Mouse (Mus musculus) erythroblast, embryonic 14.5 days (primary cell): ENCODE results near the gene Cep55. TPM values are rescaled to one million over a fixed set of nuclear protein-coding genes. Genes with fewer than 3 reads are reported as not detected.

Experiments used
- H3K27me3 ChIP-seq: 2 replicates; pipeline ENCODE4 v1.6.1; 2012; ENCODE audit warnings: inconsistent platforms; ENCODE audit not compliant: control insufficient read depth
- H3K36me3 ChIP-seq: 2 replicates; pipeline ENCODE4 v1.6.1; 2012; ENCODE audit warnings: mild to moderate bottlenecking, inconsistent platforms; ENCODE audit not compliant: control insufficient read depth
- H3K4me1 ChIP-seq: 2 replicates; pipeline ENCODE4 v1.6.1; 2012; ENCODE audit warnings: inconsistent platforms; ENCODE audit not compliant: control insufficient read depth
- H3K4me3 ChIP-seq: replicated peaks from 2 replicates; pipeline ENCODE3; 2012; ENCODE audit warnings: moderate library complexity, mild to moderate bottlenecking, inconsistent platforms
- H3K9me3 ChIP-seq: 2 replicates; pipeline ENCODE4 v1.6.1; 2012; ENCODE audit warnings: low read length, inconsistent platforms, mixed read lengths; ENCODE audit not compliant: control insufficient read depth
- GATA1 ChIP-seq: IDR thresholded peaks from 2 replicates; pipeline ENCODE4 v1.6.1; 2012; ENCODE audit warnings: low read length, inconsistent platforms, mixed read lengths
- TAL1 ChIP-seq: IDR thresholded peaks from 3 replicates; pipeline ENCODE4 v1.6.1; 2012; ENCODE audit warnings: low read length, inconsistent platforms, mixed read lengths
- polyA plus RNA-seq: library from polyadenylated mRNA; stranded (reverse); fragments of >175 nt; gene quantifications from 2 replicates; pipeline ENCODE4 v1.2.3, GENCODE M21; 2012

Cep55 gene
- not detected in 2 replicates for polyA plus RNA-seq

DNA sequence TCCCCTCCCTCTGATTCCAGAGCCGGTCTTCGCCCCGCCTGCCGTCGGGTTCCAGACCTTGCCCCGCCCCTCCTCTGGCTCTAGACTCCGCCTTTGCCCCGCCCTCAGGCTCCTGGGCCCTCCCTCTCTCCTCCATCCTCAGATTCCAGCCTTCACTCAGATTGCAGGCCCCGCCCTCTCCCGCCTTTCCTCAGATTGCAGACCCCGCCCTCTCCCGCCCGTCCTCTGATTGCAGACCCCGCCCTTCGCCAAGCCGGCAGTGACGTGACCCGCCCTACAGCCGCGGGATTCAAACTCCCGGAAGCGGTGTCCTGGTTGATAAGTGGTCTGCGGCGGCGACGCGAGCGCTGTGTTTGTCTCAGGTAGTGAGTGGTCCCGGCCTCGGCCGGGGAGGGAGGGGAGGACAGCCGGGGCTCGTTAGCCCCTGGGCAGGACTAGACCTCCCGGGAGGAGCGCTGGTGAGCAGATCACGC lies at the start of gene Cep55:
Cep55 (plus strand) TSS at position 292 of the 473 bp plus-strand sequence.
- Histone ChIP-seq H3K36me3 (no peaks in the 10 kb centered on the region; the same call in 1 of the 2 replicates), H3K27me3 (peaks cover 35% of the 10 kb centered on the region)
- TF ChIP-seq TAL1: no peak
- TF ChIP-seq GATA1: no peak

DNA sequence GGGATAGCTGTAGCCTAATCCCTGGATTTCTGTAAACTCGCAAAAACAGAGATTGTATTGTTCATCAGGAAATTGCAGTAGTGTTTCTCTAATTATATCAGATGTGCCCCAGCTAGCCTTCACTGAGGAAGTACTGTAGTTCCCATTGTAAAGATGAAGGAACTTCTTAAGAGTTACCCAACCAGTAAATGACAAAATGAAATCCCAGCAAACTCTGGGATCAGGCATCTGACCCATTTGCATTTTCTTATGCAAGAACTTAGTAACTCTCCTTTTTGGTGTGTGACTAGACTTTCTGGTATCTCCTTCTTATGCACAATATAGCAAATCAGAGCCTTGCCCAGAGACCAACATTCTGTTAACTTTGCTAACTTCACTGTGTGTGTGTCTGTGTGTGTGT lies 43.4 kb upstream of the Cep55 start:
- H3K4me3 ChIP-seq: no peak overlapping the region
- H3K9me3 ChIP-seq: no peaks in the 10 kb centered on the region
- no peaks in the 10 kb centered on the region for H3K4me1 ChIP-seq
- no peaks in the 10 kb centered on the region for H3K27me3 ChIP-seq
- H3K36me3 ChIP-seq: no peaks in the 10 kb centered on the region
- TF ChIP-seq GATA1 (no peak), TAL1 (no peak)

More for the DNA sequence above, at the start of gene Cep55:
- Histone ChIP-seq H3K9me3 (no peaks in the 10 kb centered on the region), H3K4me3 (peak within 1 kb of the TSS; percentile 58), H3K4me1 (peaks cover 11% of the 10 kb centered on the region)

DNA sequence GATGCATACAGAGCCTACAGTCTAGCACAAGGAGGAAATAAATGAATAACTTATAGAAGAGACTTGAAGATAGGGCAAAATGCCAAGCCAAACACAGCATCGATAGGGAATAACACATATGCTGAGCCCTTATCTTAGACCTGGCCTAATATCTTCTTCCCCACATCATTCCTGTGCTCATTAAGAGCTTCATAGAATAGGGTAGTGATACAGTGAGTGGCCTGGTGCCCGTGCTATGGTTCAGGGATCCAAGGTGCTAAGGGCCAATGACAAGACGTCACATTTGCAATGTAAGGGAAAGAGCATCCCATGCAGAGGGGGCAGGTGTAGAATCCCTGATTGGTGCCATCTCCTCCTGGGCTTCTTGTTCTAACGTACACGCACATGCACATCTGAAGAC lies 40.4 kb upstream of the Cep55 start:
- TF ChIP-seq GATA1 (no peak), TAL1 (no peak)
- no peaks in the 10 kb centered on the region for H3K36me3 ChIP-seq
- no peak overlapping the region for H3K4me3 ChIP-seq
- no peaks in the 10 kb centered on the region for H3K27me3 ChIP-seq
- no peaks in the 10 kb centered on the region for H3K4me1 ChIP-seq
- H3K9me3 ChIP-seq: no peaks in the 10 kb centered on the region

DNA sequence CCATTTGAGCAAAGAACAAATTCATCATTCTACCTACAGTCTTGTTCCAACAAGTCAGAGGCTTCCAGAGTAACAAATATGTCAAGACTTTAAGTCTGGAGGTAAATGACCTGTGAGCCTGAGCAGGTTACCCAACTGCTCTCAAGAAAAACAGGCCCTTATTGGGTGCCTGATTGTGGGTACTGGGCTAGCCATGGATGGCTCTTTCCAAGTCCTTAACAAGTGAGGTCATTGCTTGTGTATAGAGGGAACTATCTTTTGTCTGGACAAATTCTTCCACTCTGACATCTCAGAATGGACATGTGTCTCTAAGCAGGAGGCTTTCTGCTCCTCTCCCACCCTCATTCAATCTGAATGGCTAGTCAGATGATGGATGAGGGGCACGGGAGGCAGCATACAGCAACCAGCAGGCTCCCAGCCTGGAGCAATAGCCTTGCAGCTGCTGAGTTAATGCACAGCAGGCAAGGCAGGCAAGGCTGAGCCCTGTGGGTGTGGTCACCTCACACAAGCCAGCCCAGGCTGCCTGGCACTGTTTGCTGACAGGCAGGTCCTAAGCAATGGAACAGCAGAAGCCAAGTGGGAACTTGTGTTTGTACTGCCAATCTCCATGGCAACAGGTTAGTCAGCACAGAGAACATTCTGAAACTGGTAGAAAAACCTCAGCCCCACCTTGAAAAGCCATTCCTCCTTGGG lies 39.5 kb upstream of the Cep55 start:
- H3K27me3 ChIP-seq: no peaks in the 10 kb centered on the region
- H3K36me3 ChIP-seq: no peaks in the 10 kb centered on the region
- no peaks in the 10 kb centered on the region for H3K4me1 ChIP-seq
- TF ChIP-seq TAL1 (no peak), GATA1 (no peak)
- no peaks in the 10 kb centered on the region for H3K9me3 ChIP-seq
- H3K4me3 ChIP-seq: no peak overlapping the region

DNA sequence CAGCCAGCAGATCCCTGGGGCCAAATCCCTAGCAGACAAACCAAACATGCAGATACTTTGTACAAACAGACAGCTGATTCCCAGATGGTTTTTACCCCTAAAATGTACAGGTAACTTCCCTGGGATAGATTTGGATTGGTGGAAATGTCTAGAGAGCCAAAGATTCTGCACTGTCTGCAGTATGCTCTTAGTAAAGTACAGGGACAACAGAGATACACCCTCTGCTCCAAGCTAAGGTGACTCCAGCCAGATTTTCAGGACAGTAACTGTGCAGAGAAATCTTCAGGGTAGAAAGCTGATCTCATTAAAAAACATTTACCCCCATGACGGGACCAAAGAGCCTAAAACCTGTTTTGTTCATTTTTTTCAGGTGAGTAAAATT lies 38.9 kb upstream of the Cep55 start:
- H3K4me1 ChIP-seq: no peaks in the 10 kb centered on the region
- no peaks in the 10 kb centered on the region for H3K27me3 ChIP-seq
- H3K4me3 ChIP-seq: no peak overlapping the region
- H3K36me3 ChIP-seq: no peaks in the 10 kb centered on the region
- no peaks in the 10 kb centered on the region for H3K9me3 ChIP-seq
- TF ChIP-seq TAL1 (no peak), GATA1 (no peak)

DNA sequence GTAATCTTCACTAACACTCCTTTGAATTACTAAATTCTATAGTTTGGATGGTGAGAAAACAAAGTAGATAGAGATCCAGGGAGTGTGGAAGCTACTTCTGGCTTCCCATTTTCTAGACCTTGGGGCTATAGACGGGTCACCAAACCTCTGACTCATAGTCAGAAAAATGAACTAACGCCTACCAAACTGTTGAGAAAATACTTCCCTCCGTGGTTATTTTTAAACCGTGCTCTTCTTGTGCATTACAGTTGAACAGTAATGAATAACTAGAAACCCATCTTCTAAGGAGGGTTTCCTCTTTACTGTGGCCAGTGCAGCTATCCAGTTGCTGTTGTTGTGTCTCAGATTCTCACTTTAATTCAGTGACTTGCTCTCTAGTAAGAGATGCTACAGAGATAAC lies 32.1 kb upstream of the Cep55 start:
- H3K36me3 ChIP-seq: no peaks in the 10 kb centered on the region
- H3K4me1 ChIP-seq: no peaks in the 10 kb centered on the region
- H3K27me3 ChIP-seq: no peaks in the 10 kb centered on the region
- no peaks in the 10 kb centered on the region for H3K9me3 ChIP-seq
- no peak overlapping the region for H3K4me3 ChIP-seq
- TF ChIP-seq GATA1: no peak
- no peak for TF ChIP-seq TAL1

DNA sequence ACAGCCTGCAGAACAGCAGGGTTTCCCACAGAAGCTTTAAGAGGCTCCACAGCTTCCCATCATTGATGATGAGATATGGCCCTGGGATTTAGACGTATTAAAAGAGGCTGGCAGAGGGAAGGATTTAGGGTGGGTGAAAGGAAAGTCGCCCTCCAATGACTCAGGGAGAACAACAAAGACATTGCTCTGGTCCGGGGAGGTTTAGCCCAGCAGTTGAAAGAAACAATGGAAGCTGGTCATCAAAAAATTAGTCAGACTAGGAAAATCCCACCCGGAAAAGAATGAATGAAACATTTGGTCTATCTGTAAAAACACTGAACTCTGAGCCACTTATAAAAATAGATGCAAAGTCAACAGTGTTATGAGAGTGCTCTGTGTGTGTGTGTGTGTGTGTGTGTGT lies 31.2 kb upstream of the Cep55 start:
- H3K4me3 ChIP-seq: no peak overlapping the region

DNA sequence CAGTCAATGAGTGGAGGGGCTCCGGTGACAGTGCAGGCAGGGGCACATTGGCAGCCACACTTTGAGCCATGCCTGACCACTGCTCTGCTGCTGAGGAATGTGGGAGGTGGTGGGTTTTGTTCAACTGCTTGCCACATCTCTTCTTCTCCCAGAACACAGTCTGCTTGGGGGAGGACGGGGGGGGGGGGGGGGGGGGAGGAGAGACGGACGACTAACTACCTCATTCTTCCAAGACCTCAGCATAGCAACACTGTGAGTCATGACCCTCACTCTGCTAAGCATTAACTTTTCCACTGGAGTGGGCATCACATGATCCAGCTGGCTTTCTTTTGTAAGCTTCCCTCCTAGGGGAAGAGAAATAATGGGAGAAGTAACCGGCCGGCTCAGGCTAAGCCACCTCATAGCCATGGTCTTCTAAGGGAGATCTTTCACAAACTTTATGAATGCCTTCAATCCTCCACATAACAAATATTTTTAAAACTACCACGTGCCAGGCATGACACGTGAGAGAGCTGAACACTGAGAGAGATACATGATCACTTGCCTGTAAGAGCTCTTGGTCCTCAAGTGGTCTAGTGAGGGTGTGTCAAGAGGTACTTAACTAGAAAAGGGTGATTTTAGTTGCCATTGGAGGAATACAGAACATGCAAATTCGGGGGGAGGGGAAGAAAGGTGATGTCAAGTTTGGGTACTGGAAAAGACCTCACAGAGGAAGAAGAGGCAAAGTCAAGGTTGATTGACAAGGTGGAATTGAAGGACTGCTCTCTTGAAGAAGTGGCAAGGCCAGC lies 29.4 kb upstream of the Cep55 start:
- TF ChIP-seq GATA1 (no peak), TAL1 (no peak)
- Histone ChIP-seq H3K4me1 (no peaks in the 10 kb centered on the region), H3K36me3 (no peaks in the 10 kb centered on the region), H3K27me3 (no peaks in the 10 kb centered on the region), H3K9me3 (no peaks in the 10 kb centered on the region), H3K4me3 (no peak overlapping the region)

More for the DNA sequence above, 31.2 kb upstream of the Cep55 start:
- TF ChIP-seq TAL1 (no peak), GATA1 (no peak)
- Histone ChIP-seq H3K4me1 (no peaks in the 10 kb centered on the region), H3K36me3 (no peaks in the 10 kb centered on the region), H3K27me3 (no peaks in the 10 kb centered on the region), H3K9me3 (no peaks in the 10 kb centered on the region)

DNA sequence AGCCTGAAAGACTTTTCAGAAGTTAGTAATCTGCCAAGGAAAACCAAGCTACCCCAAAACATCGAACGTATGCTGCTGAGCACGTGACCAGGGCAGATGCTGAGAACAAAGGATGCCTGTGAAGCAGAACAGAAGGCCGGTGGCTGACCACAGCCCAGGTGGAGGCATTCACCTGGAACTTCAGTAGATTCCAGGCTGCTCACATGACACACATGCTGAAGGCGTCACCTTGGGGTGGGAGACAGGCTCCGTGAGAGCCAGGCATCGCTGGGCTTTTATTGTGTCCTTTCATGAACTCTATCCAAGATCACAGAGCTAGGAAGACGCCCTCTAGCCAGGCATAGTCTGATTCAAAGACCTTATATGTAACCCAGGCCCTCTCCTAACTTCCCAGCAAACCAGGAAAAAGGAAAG lies 28.6 kb upstream of the Cep55 start:
- no peaks in the 10 kb centered on the region for H3K9me3 ChIP-seq
- H3K4me1 ChIP-seq: no peaks in the 10 kb centered on the region
- TF ChIP-seq TAL1: no peak
- no peak for TF ChIP-seq GATA1
- no peaks in the 10 kb centered on the region for H3K36me3 ChIP-seq
- no peak overlapping the region for H3K4me3 ChIP-seq
- no peaks in the 10 kb centered on the region for H3K27me3 ChIP-seq
